Mouse (Mus musculus) kidney, adult 2 months (tissue): ENCODE data around the gene Sigmar1. TPM values are rescaled to one million over a fixed set of nuclear protein-coding genes. Genes with fewer than 3 reads are reported as not detected.

Experiments
- DNase-seq: peaks from one replicate; pipeline ENCODE4 v3.0.0; 2021
- H3K27ac ChIP-seq: fragments of 200-500 bp; 2 replicates; pipeline ENCODE4 v1.5.1; 2012; ENCODE audit warnings: low read depth, low read length, control low read depth, inconsistent platforms; ENCODE audit not compliant: insufficient read depth
- H3K27me3 ChIP-seq: fragments of 200-500 bp; replicated peaks from 2 replicates; pipeline ENCODE4 v1.6.1; 2012; ENCODE audit warnings: mild to moderate bottlenecking, moderate library complexity, low read length, inconsistent platforms; ENCODE audit not compliant: control insufficient read depth, insufficient read depth
- H3K36me3 ChIP-seq: fragments of 200-500 bp; 2 replicates; pipeline ENCODE4 v1.6.1; 2012; ENCODE audit warnings: mild to moderate bottlenecking, moderate library complexity, low read length, inconsistent platforms; ENCODE audit not compliant: control insufficient read depth, insufficient read depth
- H3K4me1 ChIP-seq: fragments of 200-500 bp; 2 replicates; pipeline ENCODE4 v1.6.1; 2011; ENCODE audit warnings: low read length; ENCODE audit not compliant: control insufficient read depth, insufficient read depth
- H3K4me3 ChIP-seq: fragments of 200-500 bp; 2 replicates; pipeline ENCODE4 v1.5.1; 2011; ENCODE audit warnings: mild to moderate bottlenecking, low read depth, low read length, control low read depth; ENCODE audit not compliant: insufficient read depth
- CTCF ChIP-seq: fragments of 200-500 bp; conservative IDR thresholded peaks from 2 replicates; pipeline ENCODE4 v1.5.1; 2011; ENCODE audit warnings: low read depth, mild to moderate bottlenecking, control low read depth, low read length, moderate library complexity, mixed read lengths; ENCODE audit not compliant: insufficient read depth, insufficient read length
- POLR2A ChIP-seq: fragments of 200-500 bp; IDR thresholded peaks from one replicate; pipeline ENCODE4 v1.6.1; 2011; ENCODE audit warnings: low read depth, low read length, control low read depth
- WGBS: fragments of 180-500 bp; shearing (Covaris S2); methylation state at CpG from one replicate; pipeline ENCODE4 v1.1.7; 2018; 5-methylcytosine and 5-hydroxymethylcytosine counted together
- polyA plus RNA-seq: library from polyadenylated mRNA; depleted of rRNA; stranded (reverse); fragments of >200 nt; gene quantifications from 2 replicates; pipeline ENCODE4 v1.2.3, GENCODE M21; 2012

The Sigmar1 gene
- polyA plus RNA-seq, 1 experiment: 60.6 TPM

DNA sequence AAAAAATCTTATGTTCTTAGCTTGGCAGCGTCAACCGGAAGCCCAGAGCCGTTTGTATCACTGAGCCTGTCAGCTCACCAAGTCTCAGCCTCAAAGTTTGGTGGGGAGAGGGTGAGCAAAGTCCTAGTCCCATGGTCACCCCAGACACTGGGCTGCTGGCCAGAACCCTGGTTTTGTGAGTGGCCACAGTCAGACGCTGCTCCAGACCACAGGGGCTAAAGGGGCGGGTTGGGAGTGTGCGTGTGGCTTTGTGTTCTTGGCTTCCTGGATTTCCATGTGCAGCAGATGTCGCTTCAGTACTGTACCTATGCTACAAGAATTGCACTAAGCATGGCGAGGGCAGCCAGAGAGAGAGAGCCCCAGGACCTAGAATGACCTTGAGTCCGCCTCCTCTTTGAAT is 3.2 kb upstream of the Sigmar1 start:
- 30% methylated on average over 9 of the region's 9 CpGs for WGBS
- peak overlapping the region; percentile 98 for H3K27ac ChIP-seq
- TF ChIP-seq POLR2A: no peak
- 0 out of 2 replicates have a peak, but pooled peaks have one; percentile 17 for TF ChIP-seq CTCF
- H3K27me3 ChIP-seq: no peaks in the 10 kb centered on the region
- no peaks in the 10 kb centered on the region; the same call in 1 of the 2 replicates for H3K36me3 ChIP-seq
- peaks cover 28% of the 10 kb centered on the region; the same call in 1 of the 2 replicates for H3K4me1 ChIP-seq
- DNase-seq: peak; percentile 93
- no peak overlapping the region for H3K4me3 ChIP-seq

- DNase-seq: no peak
- H3K27me3 ChIP-seq: no peaks in the 10 kb centered on the region
- TF ChIP-seq POLR2A: no peak
- TF ChIP-seq CTCF: no peak
- H3K27ac ChIP-seq: peak overlapping the region; percentile 98
- H3K4me3 ChIP-seq: no peak overlapping the region
- H3K4me1 ChIP-seq: peaks cover 28% of the 10 kb centered on the region; the same call in 1 of the 2 replicates
- WGBS: 81% methylated on average over 4 of the region's 4 CpGs
- H3K36me3 ChIP-seq: no peaks in the 10 kb centered on the region; the same call in 1 of the 2 replicates
Measured at GRCm38 (mm10) chr4:41758701-41759100, 2.7 kb upstream of the Sigmar1 start.

DNA sequence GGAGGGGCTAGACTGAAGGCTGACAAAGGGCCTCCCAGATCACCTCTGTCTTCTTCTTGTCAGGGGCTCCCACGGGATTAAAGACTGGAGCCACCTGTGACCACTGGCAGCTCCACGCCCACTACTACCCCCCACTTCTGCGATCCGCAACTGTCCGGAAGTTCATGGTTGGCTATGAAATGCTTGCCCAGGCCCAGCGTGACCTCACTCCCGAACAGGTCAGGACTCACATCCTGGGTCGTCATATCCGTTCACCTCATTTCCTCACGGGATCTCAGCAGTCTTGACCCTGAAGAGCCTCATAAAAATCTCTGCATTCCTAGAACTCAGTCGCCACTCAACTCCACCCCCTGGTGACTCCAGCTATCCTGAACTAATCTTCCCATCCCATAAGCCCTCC is 2.1 kb upstream of the Sigmar1 start:
- no peaks in the 10 kb centered on the region for H3K27me3 ChIP-seq
- H3K36me3 ChIP-seq: no peaks in the 10 kb centered on the region; the same call in 1 of the 2 replicates
- no peak overlapping the region for H3K4me3 ChIP-seq
- WGBS: 26% methylated on average over 11 of the region's 11 CpGs
- DNase-seq: peak; percentile 82
- peak overlapping the region; percentile 98 for H3K27ac ChIP-seq
- peaks cover 28% of the 10 kb centered on the region; the same call in 1 of the 2 replicates for H3K4me1 ChIP-seq
- TF ChIP-seq CTCF (no peak), POLR2A (no peak)

- 68% methylated on average over 13 of the region's 13 CpGs for WGBS
- DNase-seq: peak; percentile 63
- no peak for TF ChIP-seq POLR2A
- no peak for TF ChIP-seq CTCF
- Histone ChIP-seq H3K27ac (peak overlapping the region; percentile 98), H3K27me3 (no peaks in the 10 kb centered on the region), H3K4me1 (peaks cover 28% of the 10 kb centered on the region; the same call in 1 of the 2 replicates), H3K4me3 (no peak overlapping the region), H3K36me3 (no peaks in the 10 kb centered on the region; the same call in 1 of the 2 replicates)
Measured at GRCm38 (mm10) chr4:41757321-41757720, 1.4 kb upstream of the Sigmar1 start.

DNA sequence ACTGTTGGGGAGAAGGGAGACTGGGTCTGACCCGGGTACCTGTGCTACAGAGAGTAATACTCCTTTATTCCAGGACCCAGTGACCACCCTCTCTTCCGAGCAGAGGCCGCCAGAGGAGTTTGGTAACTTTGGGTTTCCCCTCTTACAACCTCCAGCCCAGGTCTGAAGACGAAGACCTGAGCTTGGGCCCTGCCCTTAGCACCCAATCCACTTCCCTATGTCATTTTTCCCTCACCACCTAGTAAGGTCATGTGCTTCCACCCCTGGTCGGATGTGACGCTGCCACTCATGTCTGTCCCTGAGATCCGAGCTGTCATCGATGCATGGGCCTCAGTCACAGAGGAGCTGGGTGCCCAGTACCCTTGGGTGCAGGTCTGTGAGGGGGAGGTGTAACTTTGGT is 483 bp upstream of the Sigmar1 start:
- peak overlapping the region; percentile 32 for H3K27ac ChIP-seq

GRCm38 (mm10) chr4:41754797-41755337 is 1.1 kb downstream of the Sigmar1 start, which contains the start of gene Galt:
Gene Galt, plus strand, starts transcription at chr4:41755228.
- WGBS: 9% methylated on average over 14 of the region's 14 CpGs
- DNase-seq: peak; percentile 91

More for the DNA sequence above, 483 bp upstream of the Sigmar1 start:
- no peaks in the 10 kb centered on the region; the same call in 1 of the 2 replicates for H3K36me3 ChIP-seq
- H3K27me3 ChIP-seq: no peaks in the 10 kb centered on the region
- peak overlapping the region; percentile 78 for H3K4me3 ChIP-seq
- peaks cover 22% of the 10 kb centered on the region; the same call in 1 of the 2 replicates for H3K4me1 ChIP-seq
- TF ChIP-seq POLR2A (no peak), CTCF (no peak)
- 59% methylated on average over 8 of the region's 8 CpGs for WGBS
- no peak for DNase-seq

GRCm38 (mm10) chr4:41745021-41745420 is 10.9 kb downstream of the Sigmar1 start:
- no peak overlapping the region for H3K4me3 ChIP-seq
- H3K36me3 ChIP-seq: no peaks in the 10 kb centered on the region; the same call in 1 of the 2 replicates
- WGBS: 72% methylated on average over 1 of the region's 1 CpGs
- no peak overlapping the region for H3K27ac ChIP-seq
- no peak for DNase-seq
- peaks cover 4% of the 10 kb centered on the region; the same call in 1 of the 2 replicates for H3K4me1 ChIP-seq
- no peaks in the 10 kb centered on the region for H3K27me3 ChIP-seq
- TF ChIP-seq CTCF: no peak
- no peak for TF ChIP-seq POLR2A

More at GRCm38 (mm10) chr4:41754797-41755337, 1.1 kb downstream of the Sigmar1 start, which contains the start of gene Galt:
- H3K36me3 ChIP-seq: no peaks in the 10 kb centered on the region; the same call in 1 of the 2 replicates
- no peaks in the 10 kb centered on the region for H3K27me3 ChIP-seq
- TF ChIP-seq POLR2A (no peak), CTCF (no peak)
- H3K4me3 ChIP-seq: peak within 1 kb of the TSS; percentile 78
- H3K4me1 ChIP-seq: peaks cover 19% of the 10 kb centered on the region; the same call in 1 of the 2 replicates
- H3K27ac ChIP-seq: peak within 1 kb of the TSS; percentile 96
